Mouse (Mus musculus): Measurements from ENCODE around the gene Gjc1.

Gjc1 gene

DNA sequence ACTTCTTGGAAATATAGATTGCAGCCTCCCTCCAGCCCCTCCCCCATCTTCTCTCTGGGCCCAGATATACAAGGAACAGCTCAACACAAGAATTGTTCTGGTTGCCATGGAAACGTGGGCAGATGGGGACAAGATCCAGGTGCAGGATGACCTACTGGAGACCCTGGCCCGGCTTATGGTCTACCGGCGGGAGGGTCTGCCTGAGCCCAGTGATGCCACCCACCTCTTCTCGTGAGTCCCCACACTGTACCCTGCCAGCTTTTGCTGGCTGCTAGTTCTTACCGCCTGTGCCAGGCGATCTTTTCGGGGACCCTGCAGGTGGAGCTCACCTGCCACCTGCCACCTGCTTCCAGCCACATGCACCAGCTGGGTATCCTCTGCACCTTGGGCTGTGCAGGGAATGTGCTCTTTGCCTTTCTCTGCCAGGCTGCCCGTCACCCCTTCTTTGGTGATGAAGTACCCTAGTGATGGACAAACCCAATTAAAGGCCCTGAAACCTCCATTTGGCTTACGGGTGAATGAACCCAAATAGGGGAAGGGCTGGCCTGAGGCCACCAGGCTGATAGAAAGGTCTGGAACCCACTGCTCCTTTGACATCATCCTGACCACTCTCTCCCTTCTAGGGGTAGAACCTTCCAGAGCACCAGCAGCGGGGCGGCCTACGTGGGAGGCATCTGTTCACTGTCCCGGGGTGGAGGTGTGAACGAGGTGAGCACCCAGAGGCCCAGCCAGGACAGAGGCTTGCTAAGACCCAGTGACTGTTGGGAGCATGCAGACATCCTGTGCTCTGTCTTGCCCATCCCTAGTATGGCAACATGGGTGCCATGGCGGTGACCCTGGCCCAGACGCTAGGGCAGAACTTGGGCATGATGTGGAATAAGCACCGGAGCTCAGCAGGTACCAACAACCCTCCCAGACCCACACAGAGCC, 46.5 kb downstream of the Gjc1 start:
- DNase-seq (ENCODE audit: inconsistent age in 2 of 2, low spot score in 1 of 2): no peak

- DNase-seq (ENCODE audit: inconsistent age in 2 of 2, low spot score in 1 of 2): no peak
Observed at GRCm38 (mm10) chr11:102771916-102772714, 47.4 kb downstream of the Gjc1 start.

- DNase-seq (ENCODE audit: inconsistent age in 2 of 2, low spot score in 1 of 2): no peak
Observed at GRCm38 (mm10) chr11:102770662-102771435, 48.7 kb downstream of the Gjc1 start.

DNA sequence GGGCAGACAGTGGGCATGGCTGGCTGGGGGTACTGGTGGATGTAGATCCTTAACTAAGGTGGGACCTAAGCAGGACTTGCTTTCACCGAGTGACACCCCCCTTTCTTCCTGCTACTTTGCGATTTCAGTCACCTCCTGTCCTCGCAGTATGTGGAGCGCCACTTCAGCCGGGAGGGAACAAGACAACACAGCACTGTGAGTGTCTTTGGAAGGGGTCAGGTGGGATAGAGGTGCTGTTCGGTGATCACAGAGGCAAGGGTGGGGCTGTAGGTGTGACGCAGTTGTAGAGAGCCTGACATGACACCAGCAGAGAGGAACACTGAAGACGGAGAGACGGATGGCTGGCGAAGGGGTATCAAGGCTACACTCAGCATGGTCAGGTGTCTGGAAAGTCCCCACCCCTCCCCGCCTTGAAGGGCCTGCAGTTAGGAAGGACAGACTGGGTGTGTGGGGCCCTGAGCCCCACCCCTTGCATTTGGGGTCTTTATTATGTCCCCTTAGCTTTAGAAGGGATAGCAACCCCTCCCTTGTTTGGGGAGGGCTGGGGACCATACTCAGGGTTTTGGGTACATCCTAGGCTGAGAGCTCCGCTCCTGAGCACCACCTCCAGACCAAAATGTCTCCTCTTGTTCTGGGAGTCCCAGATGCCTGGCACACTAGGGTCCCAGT, 49.4 kb downstream of the Gjc1 start:
- no peak for DNase-seq (ENCODE audit: inconsistent age in 2 of 2, low spot score in 1 of 2)

GRCm38 (mm10) chr11:102769141-102769540, 50.4 kb downstream of the Gjc1 start:
- DNase-seq (ENCODE audit: inconsistent age in 2 of 2, low spot score in 1 of 2): no peak

DNA sequence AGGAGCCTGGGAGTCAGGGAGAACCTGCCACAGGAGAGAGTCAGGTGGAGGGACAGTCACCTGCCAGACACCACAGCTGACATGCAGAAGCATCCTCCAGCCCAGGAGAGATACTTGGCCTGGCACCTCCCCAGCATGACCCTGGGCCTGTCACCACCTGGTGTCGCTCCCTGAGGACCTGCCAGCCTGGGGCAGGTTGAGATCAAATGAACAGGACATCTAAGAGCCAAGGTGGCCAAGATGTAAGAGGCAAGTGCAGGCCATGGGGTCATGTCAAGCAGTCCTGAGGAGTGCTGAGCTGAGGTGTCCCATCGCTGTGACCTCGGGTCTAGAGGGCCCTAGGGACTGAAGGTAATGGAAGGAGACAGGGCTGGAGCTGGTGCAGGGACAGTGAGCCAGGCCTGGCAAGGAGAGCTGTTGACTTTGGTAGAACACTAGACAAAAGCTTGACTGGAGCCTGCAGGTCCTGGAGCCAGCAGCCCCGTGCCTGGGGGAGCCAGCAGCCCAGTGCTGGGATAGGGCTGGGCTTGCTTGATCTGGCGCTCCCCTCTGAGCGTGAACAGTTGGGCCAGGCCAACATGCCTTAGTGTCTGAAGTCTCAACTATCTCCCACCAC, 52.3 kb downstream of the Gjc1 start:
- no peak for DNase-seq (ENCODE audit: inconsistent age in 2 of 2, low spot score in 1 of 2)

DNA sequence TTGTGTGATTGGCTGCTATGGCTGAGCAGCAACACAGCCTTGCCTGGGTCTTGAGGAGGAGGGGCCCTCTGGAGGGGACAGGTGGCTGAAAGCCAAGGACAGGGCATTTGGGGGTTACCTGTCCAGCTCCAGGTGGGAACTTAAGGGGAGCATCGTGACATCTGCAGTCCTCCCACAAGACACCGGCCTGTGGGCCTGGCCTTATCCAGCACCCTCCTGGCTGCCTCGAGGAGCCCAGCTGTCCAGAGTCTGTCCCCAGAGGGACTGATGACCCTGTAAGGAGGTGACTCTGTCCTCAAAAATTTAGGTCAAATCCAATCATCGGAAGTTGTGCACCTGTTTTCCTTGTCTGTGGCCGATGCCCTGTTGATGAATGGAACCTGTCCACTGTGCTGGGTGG, 54.1 kb downstream of the Gjc1 start:
- no peak for DNase-seq (ENCODE audit: inconsistent age in 2 of 2, low spot score in 1 of 2)

GRCm38 (mm10) chr11:102763009-102763767, 56.3 kb downstream of the Gjc1 start:
- no peak for DNase-seq (ENCODE audit: inconsistent age in 2 of 2, low spot score in 1 of 2)

DNA sequence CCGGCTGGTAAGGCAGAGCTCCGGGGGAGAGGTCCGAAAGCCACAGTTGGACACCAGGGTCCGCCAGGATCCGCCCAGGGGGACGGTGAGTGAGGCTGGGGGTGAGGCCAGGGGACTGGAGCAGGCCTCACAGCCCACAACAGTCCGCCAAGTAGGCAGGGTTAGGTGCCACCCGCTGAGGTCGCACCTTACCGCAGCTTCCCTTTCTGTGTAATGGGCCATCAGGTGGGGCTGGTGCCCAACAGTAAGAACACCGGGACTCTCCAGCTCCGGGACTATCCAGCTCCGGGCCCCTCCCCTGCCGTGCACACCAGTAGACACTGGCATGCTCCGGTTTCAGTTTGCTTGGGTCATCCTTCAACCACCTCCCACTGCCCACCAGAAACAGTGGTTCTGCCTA, 57.3 kb downstream of the Gjc1 start:
- DNase-seq (ENCODE audit: inconsistent age in 2 of 2, low spot score in 1 of 2): no peak

DNA sequence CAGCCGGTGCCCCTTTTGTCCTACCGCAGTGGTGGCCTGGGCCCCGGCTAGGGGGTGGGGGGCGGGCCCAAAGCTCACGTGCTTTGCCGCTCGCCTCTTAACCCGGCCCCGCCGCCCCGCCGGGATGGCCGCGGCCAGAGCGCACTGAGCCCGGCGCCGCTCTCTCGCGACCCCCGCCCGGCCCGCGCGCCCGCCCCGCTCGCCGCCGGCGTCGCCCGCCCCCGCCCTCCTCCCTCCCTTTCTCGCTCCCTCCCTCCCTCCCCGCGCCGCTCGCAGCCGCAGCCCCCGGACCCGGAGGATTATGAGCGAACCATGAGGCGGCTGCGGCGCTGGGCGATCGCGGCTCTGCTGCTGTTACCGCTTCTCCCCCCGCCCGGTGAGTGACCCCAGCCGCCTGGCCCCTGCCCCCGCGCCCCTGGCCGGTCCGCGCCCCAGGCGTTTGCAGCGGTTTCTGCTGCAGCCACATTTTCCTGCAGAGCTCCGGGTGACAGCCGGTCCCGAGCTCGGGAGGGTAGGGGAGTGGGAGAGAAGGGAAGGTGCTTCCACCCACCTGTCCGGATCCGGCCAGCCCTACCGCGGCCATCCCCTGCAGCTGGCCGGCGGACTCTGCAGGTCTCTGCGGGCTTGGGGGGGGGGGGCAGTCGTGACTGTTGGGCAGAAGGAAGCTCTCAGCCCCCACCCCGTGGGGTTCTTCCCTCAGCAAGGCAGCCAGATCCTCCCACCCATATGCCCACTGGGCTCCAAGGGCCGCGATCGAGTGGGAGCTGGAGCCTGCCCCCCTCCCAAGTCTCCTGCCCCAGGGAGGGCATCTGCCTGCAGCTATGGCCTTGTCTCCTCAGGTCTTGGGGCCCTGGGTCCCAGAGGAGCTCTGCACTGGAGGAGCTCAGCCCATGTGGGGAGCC, 57.9 kb downstream of the Gjc1 start, which contains the start of gene Adam11:
TSS of gene Adam11 (plus strand) at position 131 of the 902 bp plus-strand sequence.
- DNase-seq (ENCODE audit: inconsistent age in 2 of 2, low spot score in 1 of 2): peak in 1 of 2 experiments; percentile 44

GRCm38 (mm10) chr11:102760805-102761308, 58.6 kb downstream of the Gjc1 start:
- no peak for DNase-seq (ENCODE audit: inconsistent age in 2 of 2, low spot score in 1 of 2)

DNA sequence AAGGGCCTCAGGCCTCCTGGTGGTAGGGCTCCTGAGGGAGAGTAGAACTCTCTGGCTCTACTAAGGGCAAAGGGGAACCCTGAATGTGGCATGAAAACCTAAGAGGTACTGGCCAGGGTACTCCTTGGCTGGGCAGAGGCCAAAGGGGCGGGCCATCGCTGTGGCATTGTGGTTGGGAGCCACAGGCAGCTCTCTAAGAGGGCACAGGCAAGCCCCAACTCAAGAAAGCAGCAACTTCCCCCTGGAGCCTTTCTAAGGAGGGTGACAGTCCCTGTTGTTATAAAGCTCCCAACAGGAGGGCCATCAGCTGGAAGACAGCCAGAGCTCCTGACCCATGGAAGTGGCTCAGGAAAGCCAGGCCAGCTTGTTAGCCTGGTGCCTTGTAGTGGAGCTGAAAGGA, 60.5 kb downstream of the Gjc1 start:
- DNase-seq (ENCODE audit: inconsistent age in 2 of 2, low spot score in 1 of 2): no peak

DNA sequence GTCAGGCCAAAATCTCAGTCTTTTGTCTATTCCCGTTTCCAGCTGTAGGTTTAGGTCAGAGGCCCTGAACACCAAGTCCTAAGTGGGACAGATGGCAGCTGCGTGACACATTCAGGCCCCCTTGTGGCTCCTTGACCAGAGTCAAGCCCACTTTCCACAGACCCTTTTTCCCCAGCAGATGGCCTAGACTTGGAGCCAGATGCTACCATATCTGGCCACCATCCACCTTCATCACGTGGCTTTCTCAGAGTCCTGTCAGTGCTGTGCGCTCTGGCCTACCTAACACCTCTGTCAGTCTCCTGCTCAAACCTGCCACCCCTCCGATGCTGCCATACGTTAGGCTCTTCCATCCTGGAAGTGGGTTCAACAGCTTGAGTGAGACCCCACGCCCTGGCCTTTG, 64.1 kb downstream of the Gjc1 start:
- no peak for DNase-seq (ENCODE audit: inconsistent age in 2 of 2, low spot score in 1 of 2)

DNA sequence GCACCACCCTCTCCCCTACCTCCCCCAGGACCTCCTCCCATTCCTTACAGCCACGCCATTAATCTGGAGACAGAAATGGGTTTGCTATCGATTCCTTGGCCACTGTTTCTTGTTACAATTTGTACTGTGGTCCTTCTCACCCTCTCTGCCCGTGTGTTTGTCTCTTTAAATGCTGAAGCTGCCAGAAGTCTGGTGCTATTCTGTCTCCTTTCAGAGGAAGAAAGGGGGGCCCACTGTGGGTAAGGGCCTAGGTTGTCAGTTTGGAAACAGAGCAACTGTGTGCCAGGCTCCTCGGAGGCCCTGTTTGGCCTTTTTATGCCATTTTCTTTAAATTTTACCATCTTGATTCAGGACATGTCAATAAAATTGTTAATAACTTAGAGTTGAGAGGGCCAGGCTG, 65.1 kb downstream of the Gjc1 start:
- peak in 1 of 2 experiments; percentile 3 for DNase-seq (ENCODE audit: inconsistent age in 2 of 2, low spot score in 1 of 2)

DNA sequence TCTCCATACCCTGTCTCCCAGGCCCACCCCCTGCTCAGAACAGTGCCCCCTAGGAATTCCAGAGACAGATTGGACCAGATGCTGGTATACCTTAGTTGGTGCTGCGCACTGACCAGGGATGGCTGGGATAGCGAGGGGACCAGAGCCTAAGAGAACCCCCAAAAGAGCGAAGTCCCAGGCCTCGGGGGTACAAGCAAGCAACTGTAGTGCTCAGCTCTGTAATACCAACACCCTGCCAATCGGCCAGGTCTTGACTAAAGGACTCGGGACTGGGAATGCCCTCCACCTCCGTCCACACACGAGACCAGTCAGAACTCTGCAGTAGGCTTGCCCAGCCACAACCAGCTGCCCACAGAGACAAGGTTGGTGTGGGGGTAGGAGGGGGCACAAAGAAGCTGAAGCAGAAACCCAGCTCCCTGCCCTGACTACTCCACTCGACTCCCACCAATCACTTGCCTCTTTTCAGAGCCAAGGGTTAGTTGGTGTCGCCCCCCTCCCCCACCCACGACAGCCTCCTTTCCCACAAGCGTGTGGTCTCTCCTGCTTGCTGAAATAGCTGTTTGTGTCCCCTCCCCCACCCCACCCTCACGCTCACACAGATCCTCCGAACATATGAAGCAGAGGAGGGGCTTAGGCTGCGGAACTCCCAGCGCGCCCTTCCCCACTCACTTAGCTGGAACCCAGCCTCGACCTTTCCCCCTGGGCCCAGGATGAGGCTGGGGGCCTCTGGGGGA, 65.7 kb downstream of the Gjc1 start:
- no peak for DNase-seq (ENCODE audit: inconsistent age in 2 of 2, low spot score in 1 of 2)

DNA sequence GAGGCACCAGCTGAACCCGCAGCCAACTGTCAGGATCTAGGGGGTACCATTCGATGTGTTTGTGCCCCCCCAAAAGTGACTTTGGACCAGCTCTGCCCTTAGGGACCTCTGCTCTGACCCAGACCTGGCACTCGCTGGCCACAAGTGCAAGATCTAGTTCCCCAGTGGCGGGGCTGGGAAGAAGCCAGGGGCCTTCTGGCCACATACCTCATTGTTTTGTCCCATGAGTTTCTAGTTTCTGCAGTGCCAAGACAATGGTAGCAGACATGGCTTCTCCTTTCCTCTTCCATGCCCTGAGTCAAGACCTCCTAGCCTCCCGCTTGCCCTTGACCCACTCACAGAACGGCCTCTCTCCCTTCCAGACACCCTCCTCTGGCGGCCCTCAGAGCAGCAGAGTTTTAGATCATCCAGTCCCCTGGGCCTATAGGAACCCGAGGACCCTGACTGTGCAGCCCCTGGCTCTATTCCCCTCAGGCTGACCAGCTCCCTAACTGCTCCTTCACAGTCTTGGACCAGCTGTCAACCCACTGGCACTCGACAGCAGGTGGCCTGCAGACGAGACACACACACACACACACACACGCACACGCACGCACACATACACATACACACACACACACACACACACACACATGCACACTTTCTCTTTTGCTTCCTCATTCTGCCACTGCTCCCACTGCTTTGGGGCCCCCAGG, 66.5 kb downstream of the Gjc1 start:
- peak in 1 of 2 experiments; percentile 68 for DNase-seq (ENCODE audit: inconsistent age in 2 of 2, low spot score in 1 of 2)

DNA sequence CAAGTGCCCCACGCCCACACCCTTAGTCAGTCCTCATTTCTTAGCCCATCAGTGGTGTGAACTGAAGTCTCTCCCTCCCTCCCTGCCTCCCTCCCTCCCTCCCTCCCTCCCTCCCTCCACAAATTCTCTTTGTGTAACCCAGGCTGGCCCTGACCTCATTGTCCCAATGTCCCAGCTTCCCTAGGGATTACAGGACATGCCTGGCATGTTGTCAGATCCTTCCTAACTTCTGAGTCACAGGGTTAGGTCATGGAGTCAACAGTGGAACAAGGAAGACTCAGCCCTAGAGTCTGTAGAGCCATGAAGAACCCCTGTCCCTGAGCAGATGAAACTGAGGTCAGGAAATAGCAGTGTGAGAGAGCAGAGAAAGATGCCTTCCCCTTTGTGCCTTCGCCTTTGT, 69.8 kb downstream of the Gjc1 start:
- peak; percentile 82 to 86 for DNase-seq (ENCODE audit: inconsistent age in 2 of 2, low spot score in 1 of 2)

All from adrenal gland, adult (tissue).